Mouse (Mus musculus): Measurements from ENCODE around the gene Serping1. TPM values are rescaled to one million over a fixed set of nuclear protein-coding genes. Genes with fewer than 3 reads are reported as not detected.

Serping1 gene
- polyA plus RNA-seq (2012; fragmentation: generic; extraction: Trizol), result under 1 TPM; 0.06 to 0.91 TPM

DNA sequence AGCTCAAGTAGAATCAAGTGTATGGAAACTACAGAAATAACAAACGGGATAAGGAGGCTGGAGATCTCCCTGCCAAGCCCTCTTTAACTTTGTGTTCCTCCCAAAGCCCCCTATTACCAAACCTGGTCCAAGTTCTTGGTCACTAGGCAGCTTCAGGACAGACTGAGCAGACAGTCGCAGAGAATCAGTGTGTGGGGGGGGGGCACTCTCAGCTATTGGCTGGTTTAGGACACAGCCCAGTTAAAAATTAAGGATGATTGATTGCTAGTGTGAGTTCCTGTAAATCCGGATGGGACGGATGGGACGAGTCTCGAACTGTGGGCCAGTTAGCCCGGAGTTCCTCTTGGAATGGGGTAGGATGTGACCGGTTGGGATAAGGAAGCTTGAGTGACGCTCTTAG lies at the start of gene Serping1:
TSS of gene Serping1 (minus strand) at position 204 of the 400 bp plus-strand sequence.

DNA sequence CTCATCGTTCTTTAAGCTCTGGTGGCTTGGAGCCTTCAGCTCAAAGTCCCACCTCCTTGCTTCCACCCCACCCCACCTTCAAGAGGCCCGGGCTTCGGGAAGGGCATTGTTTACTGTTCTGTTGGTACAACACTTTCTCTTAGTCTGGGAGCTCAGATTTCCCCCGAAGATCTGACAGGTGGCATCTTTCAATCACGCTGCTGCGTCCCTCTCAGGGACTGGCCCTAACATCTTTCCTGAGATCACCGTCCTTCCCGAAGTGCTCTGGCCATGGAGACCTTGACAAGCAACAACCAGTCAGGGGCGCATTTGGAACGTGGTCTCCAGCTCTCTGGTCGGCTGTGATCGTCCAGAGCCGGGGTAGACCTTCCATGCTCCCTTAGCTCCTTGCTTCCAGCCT lies 47.3 kb upstream of the Serping1 start, which contains the start of gene Smtnl1:
TSS of gene Smtnl1 (minus strand) at position 101 of the 400 bp plus-strand sequence.

GRCm38 (mm10) chr2:84798493-84798921 lies 23.3 kb upstream of the Serping1 start, which contains the start of gene Ube2l6:
TSS of gene Ube2l6 (plus strand) at chr2:84798828.

GRCm38 (mm10) chr2:84743561-84743960 lies 31.7 kb downstream of the Serping1 start, which contains the start of gene Gm19426:
TSS of gene Gm19426 (minus strand) at chr2:84743655.

DNA sequence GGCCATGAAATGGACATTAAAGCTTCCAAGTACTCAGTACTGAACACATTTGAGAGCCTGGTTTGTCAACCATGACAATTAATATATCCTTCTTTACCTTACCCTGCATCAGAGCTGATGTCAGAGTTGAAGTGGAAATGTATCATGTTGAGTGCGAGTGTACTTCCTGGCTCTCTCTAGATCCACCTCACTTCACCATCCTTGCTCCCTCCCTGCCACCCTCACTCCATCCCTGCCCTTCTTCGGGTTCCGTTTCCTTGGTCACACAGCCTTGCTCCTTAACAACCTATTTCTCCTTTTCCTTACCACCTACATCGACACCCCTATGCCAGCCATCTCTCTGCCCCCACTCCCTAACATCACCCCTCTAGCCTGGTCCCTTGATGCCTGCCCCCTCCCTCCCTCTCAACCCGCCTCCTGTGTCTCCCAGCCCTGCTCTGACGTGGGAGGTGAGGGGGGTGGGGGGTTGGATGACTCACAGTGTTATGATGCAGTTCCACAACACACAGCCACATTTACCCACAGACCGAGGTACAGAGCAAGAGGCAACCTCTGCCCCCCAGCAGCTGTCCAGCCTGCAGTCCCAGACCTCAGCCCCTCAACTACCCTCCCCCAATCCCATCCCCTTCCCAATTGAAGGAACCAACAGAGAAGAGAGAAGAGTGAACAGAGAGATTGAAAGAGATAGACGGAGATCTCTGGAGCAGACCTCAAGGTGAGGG lies 41.5 kb downstream of the Serping1 start, which contains the start of gene Ypel4:
TSS of gene Ypel4 (plus strand) at position 480 of the 722 bp plus-strand sequence.

GRCm38 (mm10) chr2:84727172-84727858 lies 47.9 kb downstream of the Serping1 start, which contains the start of gene Clp1:
TSS of gene Clp1 (minus strand) at chr2:84727350.

Other genes with a start within 250 kb of the Serping1 start
- 10 to 100 TPM in 1 of 2 experiments, 1 to 10 TPM in 1; 6.2 to 55.8 TPM for gene Ctnnd1, start 124.7 kb downstream of the Serping1 start, polyA plus RNA-seq (2012; fragmentation: generic; extraction: Trizol)
- gene Btbd18, start 116.4 kb downstream of the Serping1 start, polyA plus RNA-seq (2012; fragmentation: generic; extraction: Trizol), result under 1 TPM; 0.09 TPM
- 100 to 1,000 TPM; 317 to 435 TPM for gene Selenoh, start 104.7 kb downstream of the Serping1 start, polyA plus RNA-seq (2012; fragmentation: generic; extraction: Trizol)
- not detected for gene Gm28635, start 97.4 kb downstream of the Serping1 start, polyA plus RNA-seq (2012; fragmentation: generic; extraction: Trizol)
- 10 to 100 TPM in 1 of 2 experiments, 1 to 10 TPM in 1; 9.8 to 18.9 TPM for gene Med19, start 97.0 kb downstream of the Serping1 start, polyA plus RNA-seq (2012; fragmentation: generic; extraction: Trizol)
- 10 to 100 TPM; 13.4 to 61.9 TPM for gene Tmx2, start 96.3 kb downstream of the Serping1 start, polyA plus RNA-seq (2012; fragmentation: generic; extraction: Trizol)
- 10 to 100 TPM in 1 of 2 experiments, 1 to 10 TPM in 1; 4.3 to 26.8 TPM for gene Zdhhc5, start 60.3 kb downstream of the Serping1 start, polyA plus RNA-seq (2012; fragmentation: generic; extraction: Trizol)
- 1 to 10 TPM; 2.2 to 6.6 TPM for gene Clp1, start 48.1 kb downstream of the Serping1 start, polyA plus RNA-seq (2012; fragmentation: generic; extraction: Trizol)
- 1 to 10 TPM in 1 of 2 experiments, under 1 TPM in 1; 0.47 to 8.6 TPM for gene Ypel4, start 41.4 kb downstream of the Serping1 start, polyA plus RNA-seq (2012; fragmentation: generic; extraction: Trizol)
- 1 to 10 TPM; 7.2 to 8.3 TPM for gene Gm19426, start 31.8 kb downstream of the Serping1 start, polyA plus RNA-seq (2012; fragmentation: generic; extraction: Trizol)
- gene Ube2l6, start 23.4 kb upstream of the Serping1 start, polyA plus RNA-seq (2012; fragmentation: generic; extraction: Trizol), result 10 to 100 TPM; 19.6 to 59.5 TPM
- under 1 TPM; 0.02 TPM for gene Smtnl1, start 47.2 kb upstream of the Serping1 start, polyA plus RNA-seq (2012; fragmentation: generic; extraction: Trizol)
- 10 to 100 TPM; 24.3 to 35.2 TPM for gene Timm10, start 51.6 kb upstream of the Serping1 start, polyA plus RNA-seq (2012; fragmentation: generic; extraction: Trizol)
- under 1 TPM; 0.01 to 0.04 TPM for gene Slc43a1, start 63.4 kb upstream of the Serping1 start, polyA plus RNA-seq (2012; fragmentation: generic; extraction: Trizol)
- 1 to 10 TPM in 1 of 2 experiments, under 1 TPM in 1; 0.43 to 7.1 TPM for gene Rtn4rl2, start 111.3 kb upstream of the Serping1 start, polyA plus RNA-seq (2012; fragmentation: generic; extraction: Trizol)
- 10 to 100 TPM in 1 of 2 experiments, 1 to 10 TPM in 1; 6.8 to 22.7 TPM for gene Slc43a3, start 161.1 kb upstream of the Serping1 start, polyA plus RNA-seq (2012; fragmentation: generic; extraction: Trizol)
- gene Prg2, start 205.0 kb upstream of the Serping1 start, polyA plus RNA-seq (2012; fragmentation: generic; extraction: Trizol), result under 1 TPM in 1 of 2 experiments, not detected in 1; 0.06 TPM
- not detected for gene Prg3, start 212.8 kb upstream of the Serping1 start, polyA plus RNA-seq (2012; fragmentation: generic; extraction: Trizol)

All from C3H10T1/2 (cell line).